Mouse (Mus musculus): ENCODE data around the gene Pemt. TPM values are rescaled to one million over a fixed set of nuclear protein-coding genes. Genes with fewer than 3 reads are reported as not detected.

Gene Pemt
- total RNA-seq (2015; ENCODE audit: low replicate concordance) (3.8 and 6.7 TPM in 2 replicates), total RNA-seq (2017; ENCODE audit: low replicate concordance) (0.98 and 6.6 TPM in 2 replicates)

GRCm38 (mm10) chr11:60046058-60046735, at the start of gene Pemt:
TSS of gene Pemt (minus strand) at chr11:60046489.
- peak; percentile 89 for ATAC-seq (replicated peaks; ENCODE audit: low FRiP score, poor library complexity, severe bottlenecking)

DNA sequence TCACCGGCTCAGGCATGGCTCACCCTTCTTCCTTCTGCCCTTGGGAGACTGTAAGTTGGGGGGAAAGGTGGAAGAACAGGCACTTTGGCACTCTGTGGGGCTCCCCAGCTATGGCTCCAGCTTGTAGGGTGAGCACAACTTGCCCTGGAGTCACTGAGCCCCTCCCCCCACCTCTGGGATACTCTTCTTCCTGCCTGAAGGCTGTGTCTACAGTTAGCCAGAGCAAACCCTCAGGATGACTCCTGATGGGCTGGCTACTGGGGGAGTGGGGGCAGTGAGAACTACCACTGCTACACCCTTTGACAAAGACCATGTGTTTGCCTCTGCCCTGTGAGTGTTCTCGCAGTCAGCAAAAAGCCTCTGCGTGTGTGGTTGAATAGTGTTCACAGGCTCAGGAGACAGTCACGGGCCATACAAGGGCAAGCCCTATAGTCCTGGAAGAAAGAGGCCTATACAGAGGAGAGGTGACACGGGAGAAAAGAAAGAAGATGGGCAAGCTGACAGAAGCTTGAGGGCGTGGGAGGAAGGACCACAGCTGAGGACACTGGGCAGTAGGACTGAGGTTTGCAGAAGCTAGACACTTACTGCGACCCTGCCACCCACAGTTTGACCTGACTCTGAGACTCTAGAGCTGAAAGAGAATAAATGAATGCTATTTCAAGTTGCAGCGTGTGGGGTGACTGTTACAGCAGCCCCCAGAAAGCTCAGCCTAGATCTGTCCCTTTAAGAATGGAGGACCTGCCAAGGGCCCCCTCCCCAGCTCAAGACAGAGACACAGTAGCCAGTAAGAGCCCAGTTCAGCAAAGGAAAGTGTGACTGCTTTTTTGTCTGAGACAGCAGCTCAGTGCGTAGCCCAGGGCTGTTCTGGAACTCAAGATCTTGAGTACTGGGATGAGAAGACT, 48.9 kb upstream of the Pemt start:
- no peak for ATAC-seq (replicated peaks; ENCODE audit: low FRiP score, poor library complexity, severe bottlenecking)

GRCm38 (mm10) chr11:60093984-60094587, 47.8 kb upstream of the Pemt start:
- ATAC-seq (replicated peaks; ENCODE audit: low FRiP score, poor library complexity, severe bottlenecking): no peak

- no peak for ATAC-seq (replicated peaks; ENCODE audit: low FRiP score, poor library complexity, severe bottlenecking)
These were observed 46.9 kb upstream of the Pemt start for GRCm38 (mm10) chr11:60093227-60093626.

DNA sequence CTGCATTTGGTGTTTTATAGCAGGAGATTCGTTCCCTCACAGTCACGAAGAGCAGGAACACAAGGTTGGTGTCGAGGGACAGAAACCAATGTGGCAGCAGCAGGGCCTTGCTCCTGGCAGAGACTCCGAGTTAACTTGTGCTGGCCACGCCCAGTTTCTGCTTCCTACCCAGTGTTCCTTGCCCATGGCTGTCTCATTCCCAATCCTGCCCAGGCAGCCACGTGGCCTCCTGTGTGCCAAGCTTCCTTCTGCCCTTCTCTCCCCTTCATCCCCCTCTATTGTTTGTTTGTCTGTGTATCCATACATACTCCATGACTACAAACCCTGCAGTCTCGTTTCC, 45.1 kb upstream of the Pemt start:
- ATAC-seq (replicated peaks; ENCODE audit: low FRiP score, poor library complexity, severe bottlenecking): no peak

GRCm38 (mm10) chr11:60090696-60091421, 44.6 kb upstream of the Pemt start:
- no peak for ATAC-seq (replicated peaks; ENCODE audit: low FRiP score, poor library complexity, severe bottlenecking)

- no peak for ATAC-seq (replicated peaks; ENCODE audit: low FRiP score, poor library complexity, severe bottlenecking)
These were observed 42.7 kb upstream of the Pemt start for GRCm38 (mm10) chr11:60088947-60089346.

DNA sequence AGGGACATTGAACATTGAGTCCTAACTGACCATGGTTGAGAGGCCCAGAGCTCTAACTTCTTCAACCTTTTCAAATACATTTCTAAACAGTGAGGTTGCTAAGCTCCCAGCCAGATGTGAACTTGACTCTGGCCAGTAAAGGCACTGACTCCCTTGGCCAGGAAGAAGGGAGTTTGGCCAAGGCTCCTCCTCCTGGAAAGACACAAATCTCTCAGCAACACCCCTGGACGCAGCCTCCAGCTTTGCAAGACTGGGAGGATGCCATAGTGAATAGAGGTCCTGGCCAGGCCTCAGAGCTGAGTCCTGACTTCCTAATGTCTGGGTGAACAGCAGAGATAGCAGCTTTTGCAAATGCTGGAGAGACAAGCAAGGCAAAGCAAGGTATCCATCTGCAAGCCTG, 40.4 kb upstream of the Pemt start:
- ATAC-seq (replicated peaks; ENCODE audit: low FRiP score, poor library complexity, severe bottlenecking): no peak

- ATAC-seq (replicated peaks; ENCODE audit: low FRiP score, poor library complexity, severe bottlenecking): peak; percentile 83
These were observed 38.3 kb upstream of the Pemt start for GRCm38 (mm10) chr11:60084589-60084988.

DNA sequence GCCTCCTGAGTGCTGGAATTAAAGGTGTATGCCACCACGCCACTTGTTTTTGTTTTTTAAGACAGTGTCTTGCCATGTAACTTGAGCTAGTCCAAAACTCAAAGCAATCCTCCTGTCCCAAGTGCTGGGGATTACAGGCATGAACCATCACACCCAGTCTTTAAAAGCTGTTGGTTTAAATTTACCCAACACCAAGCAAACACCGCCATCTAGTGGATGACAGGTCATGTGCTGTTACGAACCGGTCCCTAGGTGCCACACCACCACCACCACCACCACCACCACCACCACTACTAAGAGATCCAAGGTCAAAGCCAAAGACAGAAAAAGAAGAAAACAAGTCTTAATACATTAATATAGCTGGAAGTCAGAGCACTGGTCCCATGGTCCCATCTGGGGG, 30.5 kb upstream of the Pemt start:
- peak; percentile 63; the same call in 1 of the 2 replicates for ATAC-seq (replicated peaks; ENCODE audit: low FRiP score, poor library complexity, severe bottlenecking)

DNA sequence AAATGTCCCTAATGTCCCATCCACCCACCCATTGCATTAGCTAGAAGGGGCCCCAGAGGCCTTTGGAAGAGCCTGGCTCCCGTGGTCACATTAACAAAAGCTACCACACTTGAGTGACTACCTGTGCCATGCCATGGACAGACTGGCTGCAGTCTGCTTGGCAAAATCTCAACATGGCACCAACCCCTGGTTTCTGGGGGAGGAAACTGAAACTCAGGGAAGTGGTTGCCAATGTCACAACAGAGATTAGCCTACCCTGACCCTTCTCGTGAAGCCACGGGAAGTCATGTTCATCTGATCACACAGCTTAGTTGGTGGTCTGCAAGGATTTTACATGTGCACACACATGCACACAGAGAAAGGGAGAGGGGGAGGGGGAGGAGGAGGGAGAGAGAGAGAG, 29.9 kb upstream of the Pemt start:
- ATAC-seq (replicated peaks; ENCODE audit: low FRiP score, poor library complexity, severe bottlenecking): no peak

DNA sequence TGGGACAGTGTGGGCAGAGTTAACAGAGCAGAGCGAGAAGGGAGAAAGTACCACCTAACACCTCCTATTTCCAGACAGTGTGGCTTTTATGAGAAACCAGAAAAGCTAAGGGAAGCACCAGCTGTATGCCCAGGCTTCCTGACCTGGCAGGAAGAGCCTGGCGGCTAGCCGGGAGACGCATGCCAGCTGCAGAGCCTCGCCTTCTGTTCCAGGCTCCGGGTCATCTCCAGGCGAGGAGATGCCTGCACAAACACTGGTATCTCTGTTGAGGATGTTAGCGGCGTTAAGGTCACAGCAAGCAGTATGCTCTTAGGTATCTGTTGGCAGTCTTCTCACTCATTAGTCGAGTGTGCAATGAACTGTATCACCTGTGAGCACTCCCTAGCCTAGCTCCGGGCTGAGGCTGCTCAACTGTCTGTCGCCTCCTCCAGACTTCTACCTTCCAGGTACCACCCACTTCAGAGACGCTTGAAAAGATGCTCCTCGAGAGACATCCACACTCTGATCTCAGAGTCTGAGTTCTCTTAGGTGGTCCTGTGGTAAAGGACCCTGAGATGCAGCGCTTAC, 27.7 kb upstream of the Pemt start:
- ATAC-seq (replicated peaks; ENCODE audit: low FRiP score, poor library complexity, severe bottlenecking): no peak

- ATAC-seq (replicated peaks; ENCODE audit: low FRiP score, poor library complexity, severe bottlenecking): no peak
These were observed 26.8 kb upstream of the Pemt start for GRCm38 (mm10) chr11:60073121-60073520.

DNA sequence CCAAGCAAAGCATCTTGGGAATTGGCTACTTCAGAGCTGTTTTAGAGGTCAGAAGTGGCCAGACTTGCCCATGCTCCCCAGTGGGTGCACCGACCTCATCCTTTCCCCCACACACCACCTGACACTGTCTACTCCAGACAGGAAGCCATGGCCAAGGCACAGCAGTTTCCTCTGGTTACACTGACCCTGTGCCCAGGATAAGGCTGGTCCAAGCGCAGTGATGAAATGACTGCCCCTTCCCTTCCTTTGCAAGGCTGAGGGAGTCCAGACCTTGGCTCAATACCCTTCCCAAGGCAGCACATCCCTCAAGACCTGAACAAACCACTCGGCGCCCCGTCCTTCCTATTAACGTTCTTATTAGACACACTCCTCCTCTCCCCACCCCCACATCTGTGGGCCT, 24.9 kb upstream of the Pemt start:
- no peak for ATAC-seq (replicated peaks; ENCODE audit: low FRiP score, poor library complexity, severe bottlenecking)

- ATAC-seq (replicated peaks; ENCODE audit: low FRiP score, poor library complexity, severe bottlenecking): peak; percentile 51; the same call in 1 of the 2 replicates
These were observed 24.3 kb upstream of the Pemt start for GRCm38 (mm10) chr11:60070599-60070998.

- no peak for ATAC-seq (replicated peaks; ENCODE audit: low FRiP score, poor library complexity, severe bottlenecking)
These were observed 22.3 kb upstream of the Pemt start for GRCm38 (mm10) chr11:60068631-60069030.

GRCm38 (mm10) chr11:60067646-60068045, 21.4 kb upstream of the Pemt start:
- no peak for ATAC-seq (replicated peaks; ENCODE audit: low FRiP score, poor library complexity, severe bottlenecking)

GRCm38 (mm10) chr11:60065267-60065666, 19.0 kb upstream of the Pemt start:
- ATAC-seq (replicated peaks; ENCODE audit: low FRiP score, poor library complexity, severe bottlenecking): no peak

DNA sequence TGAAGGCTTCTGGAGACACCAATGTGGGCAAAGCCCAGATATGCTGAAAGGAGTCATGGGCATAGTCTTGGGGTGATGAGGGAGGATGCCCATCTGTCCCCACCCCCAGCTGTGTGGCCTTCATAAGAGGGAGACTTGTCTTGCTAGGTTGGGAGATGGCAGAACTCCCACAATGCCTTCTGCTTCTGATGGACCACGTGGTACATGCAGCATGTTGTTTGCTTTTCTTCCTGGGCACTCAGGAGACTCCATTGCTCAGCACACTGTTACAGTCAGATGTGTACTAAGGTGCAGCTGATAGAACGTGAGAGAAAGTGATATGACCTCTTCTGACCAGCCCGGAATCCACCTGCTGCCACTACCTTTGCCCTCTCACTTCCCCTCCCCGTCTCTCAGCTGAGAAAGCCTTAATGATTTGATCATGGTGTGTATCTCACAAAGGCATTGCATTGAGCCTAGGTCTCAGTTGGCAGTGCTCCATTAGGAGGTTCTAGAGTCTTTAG, 15.3 kb upstream of the Pemt start:
- ATAC-seq (replicated peaks; ENCODE audit: low FRiP score, poor library complexity, severe bottlenecking): no peak

DNA sequence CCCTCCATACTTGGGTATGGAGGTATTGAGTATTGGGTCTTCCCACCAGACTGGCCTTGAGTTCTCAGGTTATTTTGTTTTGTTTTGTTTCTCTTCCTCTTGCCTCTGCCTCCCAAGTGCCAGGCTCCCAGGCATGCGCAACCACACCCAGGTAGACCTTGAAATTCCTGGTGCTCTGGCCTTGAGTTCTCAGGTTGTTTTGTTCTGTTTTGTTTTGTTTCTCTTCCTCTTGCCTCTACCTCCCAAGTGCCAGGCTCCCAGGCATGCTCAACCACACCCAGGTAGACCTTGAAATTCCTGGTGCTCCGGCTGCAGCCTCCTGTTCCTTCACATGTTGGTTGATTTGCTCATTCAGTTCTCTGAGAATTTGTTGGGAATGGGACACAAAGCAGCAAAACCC, 13.7 kb upstream of the Pemt start:
- ATAC-seq (replicated peaks; ENCODE audit: low FRiP score, poor library complexity, severe bottlenecking): no peak

Measured in erythroblast, adult 5-6 weeks (primary cell).